In the genomic region with DNA sequence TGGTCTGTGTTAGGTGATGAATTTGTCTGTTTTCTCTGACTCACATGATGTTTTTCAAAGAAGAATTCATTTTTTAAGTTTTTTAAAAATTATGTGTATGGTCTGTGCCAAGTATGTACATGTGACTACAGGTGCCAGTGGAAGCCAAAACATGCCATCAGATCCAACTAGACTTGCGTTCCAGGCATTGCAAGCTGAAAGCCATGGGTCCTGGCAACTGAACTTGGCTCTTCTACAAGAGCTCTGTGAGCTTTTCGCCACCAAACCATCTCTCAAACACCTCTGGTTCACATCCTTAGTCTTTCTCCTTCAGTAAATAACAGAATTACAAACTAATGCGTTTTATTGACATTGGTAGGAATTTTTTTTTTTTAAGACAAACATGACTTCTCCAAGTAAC, we compare ENCODE assay signal across 17 mouse cellular contexts. TPM values are rescaled to one million over a fixed set of nuclear protein-coding genes. Genes with fewer than 3 reads are reported as not detected.
"Had no signal": no experiment of that assay in that cellular context is flagged by ENCODE, and none has a peak within 500 bp of the region (broad histone marks: within the 10 kb centered on the region; RNA-seq: fewer than 3 reads in every experiment).

No protein-coding gene starts in this region.

- DNase-seq: left cerebral cortex, postnatal 4 days; liver; liver, embryonic 13.5 days; liver, postnatal 0 days; lung, adult 18-20 months; lung, adult 2 months; lung, embryonic 14.5 days; lung, postnatal 10 days; lung, postnatal 14 days; lung, postnatal 36 days; lung, postnatal 4 days; midbrain, embryonic 14.5 days had no signal

RNA-seq across cellular contexts. Expression of a gene that starts 49.3 kb away (rescaled TPM):
- total RNA-seq: liver, adult 2 months; megakaryocyte progenitor cell, adult 5-6 weeks; megakaryocyte, adult 5-6 weeks; megakaryocyte-erythroid progenitor cell, adult 5-6 weeks; monocyte, adult 5-6 weeks had no signal
